Mouse (Mus musculus): Measurements from ENCODE around the gene Mfsd4a. TPM values are rescaled to one million over a fixed set of nuclear protein-coding genes. Genes with fewer than 3 reads are reported as not detected.

Gene Mfsd4a
- polyA plus RNA-seq, 1 experiment from 2014 or later, result 11.2 TPM

Other genes with a start within 250 kb of the Mfsd4a start
- gene Slc41a1, start 240.6 kb downstream of the Mfsd4a start, polyA plus RNA-seq (2016; fragmentation: Nextera tagmentation; extraction: Ambion mirVana), result 11.3 and 11.4 TPM in 2 replicates
- 10.0 and 11.3 TPM in 2 replicates for gene Rab29, start 200.8 kb downstream of the Mfsd4a start, polyA plus RNA-seq (2016; fragmentation: Nextera tagmentation; extraction: Ambion mirVana)
- gene Nucks1, start 157.5 kb downstream of the Mfsd4a start, polyA plus RNA-seq (2016; fragmentation: Nextera tagmentation; extraction: Ambion mirVana), result 90.7 and 91.4 TPM in 2 replicates
- 8.2 and 11.1 TPM in 2 replicates for gene Slc45a3, start 105.1 kb downstream of the Mfsd4a start, polyA plus RNA-seq (2016; fragmentation: Nextera tagmentation; extraction: Ambion mirVana)
- gene Elk4, start 60.5 kb downstream of the Mfsd4a start, polyA plus RNA-seq (2016; fragmentation: Nextera tagmentation; extraction: Ambion mirVana), result 16.1 and 16.2 TPM in 2 replicates
- 0.74 and 0.84 TPM in 2 replicates for gene Cdk18, start 71.6 kb upstream of the Mfsd4a start, polyA plus RNA-seq (2016; fragmentation: Nextera tagmentation; extraction: Ambion mirVana)
- gene Lemd1, start 123.4 kb upstream of the Mfsd4a start, polyA plus RNA-seq (2016; fragmentation: Nextera tagmentation; extraction: Ambion mirVana), result 11.7 and 11.9 TPM in 2 replicates
- gene AC124108.1, start 123.4 kb upstream of the Mfsd4a start, polyA plus RNA-seq (2016; fragmentation: Nextera tagmentation; extraction: Ambion mirVana), result 3.0 and 3.7 TPM in 2 replicates
- 0.74 and 0.86 TPM in 2 replicates for gene Gm10188, start 161.7 kb upstream of the Mfsd4a start, polyA plus RNA-seq (2016; fragmentation: Nextera tagmentation; extraction: Ambion mirVana)
- 3.3 and 4.0 TPM in 2 replicates for gene Klhdc8a, start 230.6 kb upstream of the Mfsd4a start, polyA plus RNA-seq (2016; fragmentation: Nextera tagmentation; extraction: Ambion mirVana)
- gene Nuak2, start 248.1 kb upstream of the Mfsd4a start, polyA plus RNA-seq (2016; fragmentation: Nextera tagmentation; extraction: Ambion mirVana), result 21.8 and 22.8 TPM in 2 replicates

Measured in neural tube, embryonic 12.5 days (tissue).